Mouse (Mus musculus) forebrain, embryonic 11.5 days (tissue): ENCODE results near the gene Csnk1e. TPM values are rescaled to one million over a fixed set of nuclear protein-coding genes. Genes with fewer than 3 reads are reported as not detected.

Experiments used
- ATAC-seq: fragments of 200-750 bp; cut with Nextera tagmentation; replicated peaks from 2 replicates; pipeline ENCODE4 v1.8.0; 2017; ENCODE audit warnings: moderate TSS enrichment; ENCODE audit not compliant: low FRiP score
- DNase-seq: peaks from one replicate; pipeline ENCODE4 v3.0.0-alpha.2; 2017; ENCODE audit warnings: low spot score
- H3K27ac ChIP-seq: fragments of 300-500 bp; sonication (generic); 2 replicates; pipeline ENCODE4 v1.5.1; 2014; ENCODE audit warnings: low read depth, low read length
- H3K27me3 ChIP-seq: fragments of 300-500 bp; sonication (generic); 2 replicates; pipeline ENCODE4 v1.6.1; 2014; ENCODE audit warnings: mild to moderate bottlenecking, low read length, mixed read lengths; ENCODE audit not compliant: control insufficient read depth, insufficient read depth
- H3K36me3 ChIP-seq: fragments of 300-500 bp; sonication (generic); 2 replicates; pipeline ENCODE4 v1.6.1; 2014; ENCODE audit warnings: mild to moderate bottlenecking, low read length, moderate library complexity, mixed read lengths; ENCODE audit not compliant: control insufficient read depth, insufficient read depth
- H3K4me1 ChIP-seq: fragments of 300-500 bp; sonication (generic); replicated peaks from 2 replicates; pipeline ENCODE4 v1.6.1; 2014; ENCODE audit warnings: low read length, mixed read lengths; ENCODE audit not compliant: control insufficient read depth, insufficient read depth
- H3K4me2 ChIP-seq: fragments of 300-500 bp; sonication (generic); 2 replicates; pipeline ENCODE4 v1.6.1; 2014; ENCODE audit warnings: low read depth, mild to moderate bottlenecking, low read length, moderate library complexity, mixed read lengths; ENCODE audit not compliant: severe bottlenecking
- H3K4me3 ChIP-seq: fragments of 300-500 bp; sonication (generic); 2 replicates; pipeline ENCODE4 v1.5.1; 2014; ENCODE audit warnings: low read depth, low read length
- H3K9ac ChIP-seq: fragments of 300-500 bp; sonication (generic); 2 replicates; pipeline ENCODE4 v1.6.1; 2014; ENCODE audit warnings: low read length
- H3K9me3 ChIP-seq: fragments of 300-500 bp; sonication (generic); 2 replicates; pipeline ENCODE4 v1.6.1; 2016; ENCODE audit warnings: low read length, mixed read lengths; ENCODE audit not compliant: control insufficient read depth
- WGBS: fragments of 180-500 bp; shearing (Covaris S2); extraction: QIAGEN DNeasy Blood & Tissue Kit; methylation state at CpG from one replicate; pipeline ENCODE4 v1.1.7; 2014; 5-methylcytosine and 5-hydroxymethylcytosine counted together
- polyA plus RNA-seq: library from polyadenylated mRNA; unstranded; fragments of >200 nt; fragmentation: Nextera tagmentation; extraction: Ambion mirVana; gene quantifications from 2 replicates; pipeline ENCODE4 v1.2.1, GENCODE M21; 2014

The Csnk1e gene
- polyA plus RNA-seq, 1 experiment from 2014 or later, result 209 TPM

- H3K27me3 ChIP-seq, result no peaks in the 10 kb centered on the region
- H3K4me1 ChIP-seq, result no peaks in the 10 kb centered on the region
- peaks cover under 1% of the 10 kb centered on the region; the same call in 1 of the 2 replicates for H3K36me3 ChIP-seq
- no peaks in the 10 kb centered on the region for H3K9me3 ChIP-seq
- ATAC-seq (no peak), DNase-seq (no peak)
- H3K9ac ChIP-seq, result no peak overlapping the region
- WGBS, result 61% methylated on average over 10 of the region's 10 CpGs
- H3K27ac ChIP-seq, result no peak overlapping the region
- no peak overlapping the region for H3K4me3 ChIP-seq
- no peak overlapping the region for H3K4me2 ChIP-seq
Measured at GRCm38 (mm10) chr15:79411363-79412065, 43.9 kb downstream of the Csnk1e start.

- Histone ChIP-seq H3K9ac (no peak overlapping the region), H3K4me2 (no peak overlapping the region), H3K36me3 (no peaks in the 10 kb centered on the region), H3K27ac (no peak overlapping the region), H3K4me3 (no peak overlapping the region), H3K4me1 (no peaks in the 10 kb centered on the region), H3K27me3 (no peaks in the 10 kb centered on the region), H3K9me3 (no peaks in the 10 kb centered on the region)
- DNase-seq, result no peak
- 89% methylated on average over 4 of the region's 4 CpGs for WGBS
- no peak for ATAC-seq
Measured at GRCm38 (mm10) chr15:79409077-79409573, 46.2 kb downstream of the Csnk1e start.

GRCm38 (mm10) chr15:79406564-79406963, 48.8 kb downstream of the Csnk1e start:
- ATAC-seq (no peak), DNase-seq (no peak)
- Histone ChIP-seq H3K27me3 (no peaks in the 10 kb centered on the region), H3K4me3 (no peak overlapping the region), H3K9me3 (no peaks in the 10 kb centered on the region), H3K36me3 (no peaks in the 10 kb centered on the region), H3K27ac (no peak overlapping the region), H3K4me2 (no peak overlapping the region), H3K4me1 (peaks cover 8% of the 10 kb centered on the region; the same call in 1 of the 2 replicates), H3K9ac (no peak overlapping the region)
- 88% methylated on average over 4 of the region's 4 CpGs for WGBS

- ATAC-seq (no peak), DNase-seq (no peak)
- Histone ChIP-seq H3K27ac (no peak overlapping the region), H3K4me1 (peaks cover 8% of the 10 kb centered on the region; the same call in 1 of the 2 replicates), H3K36me3 (no peaks in the 10 kb centered on the region), H3K9ac (no peak overlapping the region), H3K4me2 (no peak overlapping the region), H3K9me3 (no peaks in the 10 kb centered on the region), H3K4me3 (no peak overlapping the region), H3K27me3 (no peaks in the 10 kb centered on the region)
- 70% methylated on average over 1 of the region's 1 CpGs for WGBS
Measured at GRCm38 (mm10) chr15:79404277-79404676, 51.1 kb downstream of the Csnk1e start.

- H3K4me3 ChIP-seq, result peak overlapping the region; percentile 97
- no peak overlapping the region for H3K27ac ChIP-seq
- DNase-seq, result no peak
- peak overlapping the region; percentile 91 for H3K4me2 ChIP-seq
- 18% methylated on average over 9 of the region's 9 CpGs for WGBS
- peaks cover 8% of the 10 kb centered on the region; the same call in 1 of the 2 replicates for H3K4me1 ChIP-seq
- no peaks in the 10 kb centered on the region for H3K36me3 ChIP-seq
- peak overlapping the region; percentile 89 for H3K9ac ChIP-seq
- ATAC-seq, result no peak
- H3K27me3 ChIP-seq, result no peaks in the 10 kb centered on the region
- no peaks in the 10 kb centered on the region for H3K9me3 ChIP-seq
Measured at GRCm38 (mm10) chr15:79403763-79404210, 51.6 kb downstream of the Csnk1e start.

GRCm38 (mm10) chr15:79402836-79403762, 52.3 kb downstream of the Csnk1e start, which contains the start of gene Tmem184b:
TSS of gene Tmem184b (minus strand) at chr15:79403569.
- peak within 1 kb of the TSS; percentile 97 for H3K4me3 ChIP-seq
- peaks cover 8% of the 10 kb centered on the region; the same call in 1 of the 2 replicates for H3K4me1 ChIP-seq
- no peaks in the 10 kb centered on the region for H3K9me3 ChIP-seq
- ATAC-seq (peak; percentile 95), DNase-seq (peak; percentile 90)
- H3K27ac ChIP-seq, result peak within 1 kb of the TSS; percentile 37; the same call in 1 of the 2 replicates
- no peaks in the 10 kb centered on the region for H3K27me3 ChIP-seq
- H3K36me3 ChIP-seq, result no peaks in the 10 kb centered on the region
- under 1% methylated on average over 87 of the region's 90 CpGs for WGBS
- peak within 1 kb of the TSS; percentile 91 for H3K4me2 ChIP-seq
- peak within 1 kb of the TSS; percentile 89 for H3K9ac ChIP-seq

GRCm38 (mm10) chr15:79402176-79402575, 53.2 kb downstream of the Csnk1e start:
- Histone ChIP-seq H3K9me3 (no peaks in the 10 kb centered on the region), H3K27me3 (no peaks in the 10 kb centered on the region), H3K36me3 (no peaks in the 10 kb centered on the region), H3K9ac (peak overlapping the region; percentile 89), H3K4me1 (peaks cover 8% of the 10 kb centered on the region; the same call in 1 of the 2 replicates), H3K4me2 (peak overlapping the region; percentile 91), H3K4me3 (peak overlapping the region; percentile 97), H3K27ac (no peak overlapping the region)
- 35% methylated on average over 5 of the region's 5 CpGs for WGBS
- no peak for ATAC-seq
- no peak for DNase-seq

GRCm38 (mm10) chr15:79400975-79401365, 54.4 kb downstream of the Csnk1e start:
- WGBS, result 60% methylated on average over 7 of the region's 7 CpGs

More at GRCm38 (mm10) chr15:79400975-79401365, 54.4 kb downstream of the Csnk1e start:
- H3K4me2 ChIP-seq, result 0 out of 2 replicates have a peak overlapping the region, but pooled peaks have one; percentile 12
- no peaks in the 10 kb centered on the region for H3K9me3 ChIP-seq
- H3K9ac ChIP-seq, result no peak overlapping the region
- H3K36me3 ChIP-seq, result no peaks in the 10 kb centered on the region
- ATAC-seq (no peak), DNase-seq (no peak)
- H3K4me3 ChIP-seq, result no peak overlapping the region
- no peaks in the 10 kb centered on the region for H3K27me3 ChIP-seq
- H3K4me1 ChIP-seq, result peaks cover 8% of the 10 kb centered on the region; the same call in 1 of the 2 replicates
- no peak overlapping the region for H3K27ac ChIP-seq
